Mouse (Mus musculus) adrenal gland, adult 8-10 months (tissue): ENCODE results near the gene Wwox. TPM values are rescaled to one million over a fixed set of nuclear protein-coding genes. Genes with fewer than 3 reads are reported as not detected.

ENCODE experiments used
- DNase-seq: peaks from one replicate; pipeline ENCODE4 v3.0.0; 2022
- total RNA-seq, 4 experiments: library from RNA; stranded (reverse); gene quantifications; 2 replicates each; pipeline ENCODE4 v1.2.4; 2022

Wwox gene
- total RNA-seq, 4 experiments from 2014 or later = 26.4 to 56.6 (median 35.7) TPM

GRCm38 (mm10) chr8:114673416-114673815, 234.0 kb downstream of the Wwox start:
- no peak for DNase-seq

- DNase-seq = no peak
These were observed 235.7 kb downstream of the Wwox start for GRCm38 (mm10) chr8:114675151-114675550.

- DNase-seq = no peak
These were observed 237.5 kb downstream of the Wwox start for GRCm38 (mm10) chr8:114676918-114677317.

- no peak for DNase-seq
These were observed 238.2 kb downstream of the Wwox start for GRCm38 (mm10) chr8:114677551-114678127.

- DNase-seq = no peak
These were observed 240.1 kb downstream of the Wwox start for GRCm38 (mm10) chr8:114679386-114680098.

GRCm38 (mm10) chr8:114681136-114681535, 241.7 kb downstream of the Wwox start:
- no peak for DNase-seq

- no peak for DNase-seq
These were observed 242.7 kb downstream of the Wwox start for GRCm38 (mm10) chr8:114682166-114682565.

- DNase-seq = no peak
These were observed 244.7 kb downstream of the Wwox start for GRCm38 (mm10) chr8:114684046-114684702.

- DNase-seq = no peak
These were observed 247.0 kb downstream of the Wwox start for GRCm38 (mm10) chr8:114686462-114686861.

- no peak for DNase-seq
These were observed 249.3 kb downstream of the Wwox start for GRCm38 (mm10) chr8:114688732-114689131.

- no peak for DNase-seq
These were observed 255.2 kb downstream of the Wwox start for GRCm38 (mm10) chr8:114694566-114695198.

GRCm38 (mm10) chr8:114703517-114703916, 264.1 kb downstream of the Wwox start:
- DNase-seq = no peak

GRCm38 (mm10) chr8:114707538-114708138, 268.2 kb downstream of the Wwox start:
- no peak for DNase-seq

- DNase-seq = no peak
These were observed 276.0 kb downstream of the Wwox start for GRCm38 (mm10) chr8:114715318-114716070.

GRCm38 (mm10) chr8:114716546-114717255, 277.2 kb downstream of the Wwox start:
- peak; percentile 50 for DNase-seq

GRCm38 (mm10) chr8:114718821-114719220, 279.4 kb downstream of the Wwox start:
- DNase-seq = no peak

- DNase-seq = no peak
These were observed 283.2 kb downstream of the Wwox start for GRCm38 (mm10) chr8:114722611-114723010.

GRCm38 (mm10) chr8:114731260-114732140, 292.0 kb downstream of the Wwox start:
- DNase-seq = no peak

- DNase-seq = no peak
These were observed 303.9 kb downstream of the Wwox start for GRCm38 (mm10) chr8:114743185-114743915.

- DNase-seq = no peak
These were observed 306.9 kb downstream of the Wwox start for GRCm38 (mm10) chr8:114746373-114746772.
